Mouse (Mus musculus) lung, embryonic 14.5 days (tissue): Measurements from ENCODE around the gene Vti1a. TPM values are rescaled to one million over a fixed set of nuclear protein-coding genes. Genes with fewer than 3 reads are reported as not detected.

Experiments used
- ATAC-seq: fragments of 200-750 bp; cut with Nextera tagmentation; 2 replicates; pipeline ENCODE4 v1.8.0; 2017; ENCODE audit warnings: mild to moderate bottlenecking, moderate TSS enrichment, moderate library complexity; ENCODE audit not compliant: insufficient read depth
- DNase-seq: peaks from one replicate; pipeline ENCODE4 v3.0.0-alpha.2; 2015
- H3K27ac ChIP-seq: fragments of 300-500 bp; sonication (generic); 2 replicates; pipeline ENCODE4 v1.5.1; 2014; ENCODE audit warnings: low read depth, mild to moderate bottlenecking, moderate library complexity
- H3K27me3 ChIP-seq: fragments of 300-500 bp; sonication (generic); 2 replicates; pipeline ENCODE4 v1.6.1; 2014; ENCODE audit warnings: low read length, control low read depth; ENCODE audit not compliant: insufficient read depth
- H3K36me3 ChIP-seq: fragments of 300-500 bp; sonication (generic); 2 replicates; pipeline ENCODE4 v1.6.1; 2014; ENCODE audit warnings: control low read depth; ENCODE audit not compliant: insufficient read depth
- H3K4me1 ChIP-seq: fragments of 300-500 bp; sonication (generic); 2 replicates; pipeline ENCODE4 v1.6.1; 2014; ENCODE audit warnings: antibody characterized with exemption, control low read depth; ENCODE audit not compliant: insufficient read depth
- H3K4me2 ChIP-seq: fragments of 300-500 bp; sonication (generic); 2 replicates; pipeline ENCODE4 v1.6.1; 2014; ENCODE audit warnings: mild to moderate bottlenecking
- H3K4me3 ChIP-seq: fragments of 300-500 bp; sonication (generic); 2 replicates; pipeline ENCODE4 v1.5.1; 2014; ENCODE audit warnings: low read depth, low read length
- H3K9ac ChIP-seq: fragments of 300-500 bp; sonication (generic); 2 replicates; pipeline ENCODE4 v1.6.1; 2014
- H3K9me3 ChIP-seq: fragments of 300-500 bp; sonication (generic); 2 replicates; pipeline ENCODE4 v1.6.1; 2016; ENCODE audit warnings: low read depth, low read length, control low read depth
- CTCF ChIP-seq: IDR thresholded peaks from 2 replicates; pipeline ENCODE4 v1.5.1; 2016; ENCODE audit warnings: antibody characterized with exemption, low read depth
- WGBS: fragments of 180-500 bp; shearing (Covaris S2); extraction: QIAGEN DNeasy Blood & Tissue Kit; methylation state at CpG from one replicate; pipeline ENCODE4 v1.1.7; 2014; 5-methylcytosine and 5-hydroxymethylcytosine counted together
- polyA plus RNA-seq: library from polyadenylated mRNA; unstranded; fragments of >200 nt; fragmentation: Nextera tagmentation; extraction: Ambion mirVana; gene quantifications from 2 replicates; pipeline ENCODE4 v1.2.1, GENCODE M21; 2014

Gene Vti1a
- polyA plus RNA-seq, 1 experiment from 2014 or later = 25.5 TPM

GRCm38 (mm10) chr19:55276770-55277169 lies 39.3 kb upstream of the Vti1a start:
- DNase-seq (no peak), ATAC-seq (no peak)
- H3K4me3 ChIP-seq = no peak overlapping the region
- no peak for TF ChIP-seq CTCF
- peaks cover 22% of the 10 kb centered on the region for H3K36me3 ChIP-seq
- no peak overlapping the region for H3K27ac ChIP-seq
- no peaks in the 10 kb centered on the region for H3K9me3 ChIP-seq
- H3K4me2 ChIP-seq = no peak overlapping the region
- WGBS = 90% methylated on average over 3 of the region's 3 CpGs
- H3K4me1 ChIP-seq = no peaks in the 10 kb centered on the region; the same call in 1 of the 2 replicates
- H3K9ac ChIP-seq = no peak overlapping the region
- no peaks in the 10 kb centered on the region for H3K27me3 ChIP-seq

- TF ChIP-seq CTCF = no peak
- no peak for DNase-seq
- H3K4me1 ChIP-seq = no peaks in the 10 kb centered on the region
- no peaks in the 10 kb centered on the region for H3K27me3 ChIP-seq
- H3K4me2 ChIP-seq = no peak overlapping the region
- no peaks in the 10 kb centered on the region for H3K9me3 ChIP-seq
- WGBS = 85% methylated on average over 4 of the region's 4 CpGs
- H3K4me3 ChIP-seq = no peak overlapping the region
- H3K36me3 ChIP-seq = peaks cover 55% of the 10 kb centered on the region
- H3K27ac ChIP-seq = no peak overlapping the region
- ATAC-seq = no peak; the same call in 1 of the 2 replicates
- H3K9ac ChIP-seq = no peak overlapping the region
Measured at GRCm38 (mm10) chr19:55284093-55284492, 32.0 kb upstream of the Vti1a start.

GRCm38 (mm10) chr19:55286034-55286433 lies 30.1 kb upstream of the Vti1a start:
- H3K9ac ChIP-seq = no peak overlapping the region
- no peaks in the 10 kb centered on the region for H3K9me3 ChIP-seq
- ATAC-seq = no peak
- no peak overlapping the region for H3K4me2 ChIP-seq
- no peaks in the 10 kb centered on the region for H3K27me3 ChIP-seq
- no peaks in the 10 kb centered on the region for H3K4me1 ChIP-seq
- DNase-seq = no peak
- H3K4me3 ChIP-seq = no peak overlapping the region
- H3K36me3 ChIP-seq = peaks cover 59% of the 10 kb centered on the region
- no peak overlapping the region for H3K27ac ChIP-seq
- WGBS = 87% methylated on average over 4 of the region's 4 CpGs
- TF ChIP-seq CTCF = no peak

- no peaks in the 10 kb centered on the region for H3K9me3 ChIP-seq
- DNase-seq (no peak), ATAC-seq (no peak)
- peaks cover 46% of the 10 kb centered on the region for H3K36me3 ChIP-seq
- no peak overlapping the region for H3K4me2 ChIP-seq
- no peaks in the 10 kb centered on the region for H3K27me3 ChIP-seq
- H3K4me1 ChIP-seq = no peaks in the 10 kb centered on the region
- no peak overlapping the region for H3K9ac ChIP-seq
- H3K27ac ChIP-seq = no peak overlapping the region
- no peak overlapping the region for H3K4me3 ChIP-seq
- TF ChIP-seq CTCF = no peak
Measured at GRCm38 (mm10) chr19:55288974-55289373, 27.1 kb upstream of the Vti1a start.

- H3K4me1 ChIP-seq = no peaks in the 10 kb centered on the region
- peaks cover 46% of the 10 kb centered on the region for H3K36me3 ChIP-seq
- H3K27me3 ChIP-seq = no peaks in the 10 kb centered on the region
- no peak overlapping the region for H3K4me2 ChIP-seq
- 84% methylated on average over 2 of the region's 2 CpGs for WGBS
- H3K9ac ChIP-seq = no peak overlapping the region
- TF ChIP-seq CTCF = no peak
- no peak overlapping the region for H3K27ac ChIP-seq
- DNase-seq (no peak), ATAC-seq (no peak)
- H3K4me3 ChIP-seq = no peak overlapping the region
- H3K9me3 ChIP-seq = no peaks in the 10 kb centered on the region
Measured at GRCm38 (mm10) chr19:55290621-55291270, 25.3 kb upstream of the Vti1a start.

GRCm38 (mm10) chr19:55292210-55292850 lies 23.8 kb upstream of the Vti1a start:
- Histone ChIP-seq H3K4me3 (no peak overlapping the region), H3K9me3 (no peaks in the 10 kb centered on the region), H3K9ac (no peak overlapping the region), H3K4me1 (no peaks in the 10 kb centered on the region), H3K36me3 (peaks cover 58% of the 10 kb centered on the region), H3K27me3 (no peaks in the 10 kb centered on the region), H3K27ac (no peak overlapping the region), H3K4me2 (no peak overlapping the region)
- no peak for TF ChIP-seq CTCF
- no peak for DNase-seq
- no peak for ATAC-seq
- 89% methylated on average over 2 of the region's 2 CpGs for WGBS

- Histone ChIP-seq H3K27me3 (no peaks in the 10 kb centered on the region), H3K27ac (no peak overlapping the region), H3K4me2 (no peak overlapping the region), H3K9ac (no peak overlapping the region), H3K4me3 (no peak overlapping the region), H3K36me3 (peaks cover 59% of the 10 kb centered on the region), H3K9me3 (no peaks in the 10 kb centered on the region), H3K4me1 (no peaks in the 10 kb centered on the region)
- WGBS = 29% methylated on average over 4 of the region's 4 CpGs
- no peak for ATAC-seq
- no peak for DNase-seq
- no peak for TF ChIP-seq CTCF
Measured at GRCm38 (mm10) chr19:55293175-55293574, 22.9 kb upstream of the Vti1a start.
